Mouse (Mus musculus): ENCODE data around the gene Tubgcp2.
A peak's percentile ranks its signal among the peaks of the same experiment; 100 is the strongest.

Gene Tubgcp2

GRCm38 (mm10) chr7:140036281-140037170 is at the start of gene Tubgcp2, which contains the start of gene Zfp511:
Tubgcp2 (minus strand) TSS chr7:140036669.
Zfp511 (plus strand) TSS chr7:140036391.
- DNase-seq (ENCODE audit: low read depth) = peak; percentile 80

- DNase-seq (ENCODE audit: low read depth) = peak; percentile 33
These were observed 45.8 kb upstream of the Tubgcp2 start, which contains the start of gene Caly for GRCm38 (mm10) chr7:140082242-140082678. Caly (minus strand) TSS chr7:140082548.

- no peak for DNase-seq (ENCODE audit: low read depth)
These were observed 45.2 kb upstream of the Tubgcp2 start for GRCm38 (mm10) chr7:140081408-140082241.

GRCm38 (mm10) chr7:140080503-140081156 is 44.2 kb upstream of the Tubgcp2 start:
- peak; percentile 63 for DNase-seq (ENCODE audit: low read depth)

- peak; percentile 80 for DNase-seq (ENCODE audit: low read depth)
These were observed 42.2 kb upstream of the Tubgcp2 start for GRCm38 (mm10) chr7:140078711-140079110.

GRCm38 (mm10) chr7:140077698-140078097 is 41.2 kb upstream of the Tubgcp2 start:
- DNase-seq (ENCODE audit: low read depth) = no peak

- DNase-seq (ENCODE audit: low read depth) = no peak
These were observed 33.7 kb upstream of the Tubgcp2 start for GRCm38 (mm10) chr7:140070042-140070711.

GRCm38 (mm10) chr7:140067397-140067796 is 30.9 kb upstream of the Tubgcp2 start:
- no peak for DNase-seq (ENCODE audit: low read depth)

- DNase-seq (ENCODE audit: low read depth) = peak; percentile 80
These were observed 26.6 kb upstream of the Tubgcp2 start for GRCm38 (mm10) chr7:140063092-140063491.

- peak; percentile 22 for DNase-seq (ENCODE audit: low read depth)
These were observed 25.8 kb upstream of the Tubgcp2 start for GRCm38 (mm10) chr7:140062307-140062706.

- DNase-seq (ENCODE audit: low read depth) = no peak
These were observed 25.3 kb upstream of the Tubgcp2 start for GRCm38 (mm10) chr7:140061832-140062130.

GRCm38 (mm10) chr7:140060936-140061831 is 24.7 kb upstream of the Tubgcp2 start:
- DNase-seq (ENCODE audit: low read depth) = no peak

- DNase-seq (ENCODE audit: low read depth) = no peak
These were observed 23.1 kb upstream of the Tubgcp2 start for GRCm38 (mm10) chr7:140059601-140060000.

- DNase-seq (ENCODE audit: low read depth) = no peak
These were observed 22.1 kb upstream of the Tubgcp2 start for GRCm38 (mm10) chr7:140058528-140058927.

- DNase-seq (ENCODE audit: low read depth) = no peak
These were observed 21.2 kb upstream of the Tubgcp2 start for GRCm38 (mm10) chr7:140057413-140058407.

GRCm38 (mm10) chr7:140054124-140054523 is 17.7 kb upstream of the Tubgcp2 start:
- no peak for DNase-seq (ENCODE audit: low read depth)

GRCm38 (mm10) chr7:140049115-140049689 is 12.7 kb upstream of the Tubgcp2 start:
- DNase-seq (ENCODE audit: low read depth) = peak; percentile 39

- DNase-seq (ENCODE audit: low read depth) = no peak
These were observed 12.1 kb upstream of the Tubgcp2 start, which contains the start of gene Msx3 for GRCm38 (mm10) chr7:140048361-140049114. Msx3 (minus strand) TSS chr7:140049089.

Measured in naive thymus-derived CD4-positive, alpha-beta T cell, adult 2 months (primary cell).